Mouse (Mus musculus) frontal cortex, postnatal 25 days (tissue): ENCODE results near the gene Foxp1.

Source experiments
- DNase-seq, 2 experiments: peaks; one replicate each; pipeline ENCODE4 v3.0.0; 2022; ENCODE audit warnings: low spot score in 2 of 2

Foxp1 gene

GRCm38 (mm10) chr6:99439878-99440361 is 82.6 kb downstream of the Foxp1 start:
- no peak for DNase-seq

GRCm38 (mm10) chr6:99439214-99439877 is 83.2 kb downstream of the Foxp1 start:
- DNase-seq = no peak

GRCm38 (mm10) chr6:99436371-99436770 is 86.2 kb downstream of the Foxp1 start:
- no peak for DNase-seq

- DNase-seq = no peak
Observed at GRCm38 (mm10) chr6:99435140-99435539, 87.4 kb downstream of the Foxp1 start.

DNA sequence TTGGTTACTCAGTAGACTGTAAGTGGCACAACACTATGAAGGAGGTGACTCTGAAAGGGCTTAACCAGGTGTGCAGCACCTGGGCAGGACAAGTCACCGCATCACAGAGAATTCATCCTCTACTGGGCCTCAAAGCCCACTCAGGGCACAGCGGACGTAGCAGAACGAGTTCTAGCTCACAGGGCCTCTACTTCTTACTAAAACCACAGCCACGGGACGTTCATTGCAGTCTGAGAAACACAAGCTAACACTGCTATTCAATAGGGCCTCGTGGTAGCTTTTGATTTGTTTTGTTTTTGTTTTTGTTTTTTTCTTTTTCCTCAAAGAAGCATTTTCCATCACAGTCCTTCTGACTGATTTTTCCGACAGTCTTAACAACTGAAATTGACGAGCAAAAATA is 89.5 kb downstream of the Foxp1 start:
- no peak for DNase-seq

- no peak for DNase-seq
Observed at GRCm38 (mm10) chr6:99431941-99432340, 90.6 kb downstream of the Foxp1 start.

GRCm38 (mm10) chr6:99430560-99430959 is 92.0 kb downstream of the Foxp1 start:
- no peak for DNase-seq

DNA sequence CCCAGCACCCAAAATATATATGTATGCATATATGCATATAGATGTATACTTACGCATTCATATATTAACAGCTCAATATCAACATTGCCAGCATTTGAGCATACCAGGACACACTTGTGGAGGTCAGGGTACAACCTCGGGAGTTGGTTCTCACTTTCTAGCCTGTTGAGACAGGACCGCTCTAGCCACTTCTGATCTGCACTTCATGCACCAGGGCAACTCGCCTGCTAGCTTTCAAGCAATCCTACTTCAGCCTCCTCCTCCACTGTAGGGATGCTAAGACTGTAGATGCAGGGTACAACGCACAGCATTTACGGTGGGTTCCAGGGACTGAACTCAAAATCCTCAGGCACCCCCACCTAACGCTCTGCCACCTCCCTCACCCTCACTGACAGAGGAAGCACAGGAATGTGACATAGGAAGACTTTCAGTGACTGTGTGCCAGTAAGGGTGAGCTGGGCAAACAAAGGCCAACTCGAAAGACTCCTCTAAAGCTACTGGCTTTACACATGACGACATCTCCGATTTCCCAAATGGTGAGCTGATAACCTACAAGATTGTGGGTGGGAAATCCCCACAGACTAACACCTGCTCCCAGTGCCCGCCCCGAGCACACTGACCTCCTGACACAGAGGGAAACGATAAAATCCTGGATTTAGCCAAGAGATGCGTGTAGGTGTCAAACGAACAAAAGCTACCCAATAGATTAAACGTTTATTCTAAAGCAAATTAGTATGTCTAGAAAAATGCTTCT is 93.0 kb downstream of the Foxp1 start:
- no peak for DNase-seq

DNA sequence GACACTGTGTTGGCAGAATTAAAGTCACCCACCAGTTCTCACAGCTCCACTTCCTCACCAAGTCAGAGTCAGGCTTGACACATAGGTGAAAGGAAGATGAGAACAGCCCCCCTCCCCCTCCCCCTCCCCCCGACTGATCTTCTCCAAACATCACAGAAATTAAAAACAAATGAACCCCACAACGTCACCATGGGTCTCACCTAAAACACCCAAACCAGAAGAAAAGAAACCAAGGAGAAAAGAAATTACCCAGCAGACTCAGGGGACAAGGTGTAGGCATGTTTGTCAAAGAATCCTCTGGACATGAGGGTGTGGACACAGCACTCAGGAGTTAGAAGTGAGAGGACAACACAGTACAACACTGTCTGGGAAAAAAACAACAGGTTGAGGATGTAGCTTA is 93.6 kb downstream of the Foxp1 start:
- no peak for DNase-seq

DNA sequence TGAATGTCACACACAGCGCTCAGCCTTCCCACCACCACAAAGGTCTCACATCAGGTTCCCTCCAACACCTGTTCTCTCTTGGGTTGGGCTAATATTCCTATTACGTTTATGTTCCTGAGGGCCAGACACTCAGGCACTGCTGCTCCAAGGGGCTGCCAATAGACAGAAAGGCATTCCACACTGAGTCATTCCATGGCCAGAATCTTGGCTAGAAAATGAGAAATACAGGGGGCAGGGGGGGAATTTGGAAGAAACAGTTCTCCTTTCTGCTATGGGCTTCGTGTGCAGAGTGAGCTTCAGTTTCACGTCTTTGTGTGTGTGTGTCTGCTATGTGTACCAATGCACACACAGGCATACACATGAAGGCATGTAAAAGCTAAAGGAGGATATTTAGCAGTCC is 95.2 kb downstream of the Foxp1 start:
- no peak for DNase-seq

GRCm38 (mm10) chr6:99425044-99425443 is 97.5 kb downstream of the Foxp1 start:
- DNase-seq = no peak

DNA sequence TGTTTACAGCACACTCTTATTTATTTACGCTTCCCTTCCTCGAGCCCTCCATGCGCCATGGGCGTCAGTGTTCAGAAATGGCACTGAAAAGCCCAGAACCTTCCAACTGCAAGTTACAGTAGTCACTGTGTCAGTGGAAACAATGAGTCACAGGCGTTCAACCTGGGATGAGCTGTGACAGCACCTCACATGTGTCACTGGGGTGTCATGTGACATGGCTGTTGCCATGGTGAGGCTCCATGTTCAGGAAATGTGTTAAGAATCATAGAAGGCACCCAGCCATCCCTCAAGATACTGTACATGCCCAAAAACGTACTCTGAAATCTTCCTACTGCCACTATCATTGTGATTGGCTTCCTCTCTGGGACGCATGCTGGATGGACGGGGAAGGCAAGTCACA is 101.9 kb downstream of the Foxp1 start:
- no peak for DNase-seq

- no peak for DNase-seq
Observed at GRCm38 (mm10) chr6:99412598-99412997, 109.9 kb downstream of the Foxp1 start.

DNA sequence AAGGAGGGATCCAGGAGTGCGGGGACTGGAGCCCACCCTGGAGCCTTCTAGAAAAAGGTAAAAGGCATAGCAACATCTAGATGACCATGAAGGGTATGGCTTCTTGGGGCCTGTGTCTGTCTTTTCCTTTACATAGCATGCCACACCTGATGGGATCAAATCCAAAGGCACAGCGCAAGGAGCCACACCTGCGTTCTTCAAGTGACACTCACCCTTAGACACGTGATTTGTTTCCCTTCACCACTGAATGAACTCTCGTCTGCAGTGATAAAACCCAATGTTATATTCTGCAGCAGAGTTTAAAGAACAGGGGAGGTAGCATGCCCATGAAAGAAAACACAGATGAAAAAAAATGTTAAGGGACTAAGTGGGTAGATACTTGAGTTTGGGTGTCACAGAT is 112.9 kb downstream of the Foxp1 start:
- no peak for DNase-seq

DNA sequence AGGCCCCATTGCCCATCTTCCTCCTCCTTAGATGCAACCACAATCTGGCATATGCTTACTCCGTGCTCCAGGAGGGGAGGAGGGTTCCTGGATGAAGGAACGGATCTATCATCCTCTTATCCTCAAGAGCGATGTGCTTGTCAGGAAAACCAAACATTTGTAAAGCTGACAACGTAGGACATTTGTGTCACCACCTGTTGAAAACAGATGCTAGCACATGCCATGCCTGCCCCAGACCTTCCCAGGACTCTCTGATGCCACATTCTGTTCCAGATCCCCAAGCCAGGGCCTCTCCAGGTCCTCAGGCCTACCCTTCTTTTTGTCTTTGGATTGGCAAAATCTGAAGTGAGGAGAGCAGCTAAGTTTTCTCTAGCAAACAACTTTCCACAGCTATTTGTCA is 113.6 kb downstream of the Foxp1 start:
- no peak for DNase-seq

DNA sequence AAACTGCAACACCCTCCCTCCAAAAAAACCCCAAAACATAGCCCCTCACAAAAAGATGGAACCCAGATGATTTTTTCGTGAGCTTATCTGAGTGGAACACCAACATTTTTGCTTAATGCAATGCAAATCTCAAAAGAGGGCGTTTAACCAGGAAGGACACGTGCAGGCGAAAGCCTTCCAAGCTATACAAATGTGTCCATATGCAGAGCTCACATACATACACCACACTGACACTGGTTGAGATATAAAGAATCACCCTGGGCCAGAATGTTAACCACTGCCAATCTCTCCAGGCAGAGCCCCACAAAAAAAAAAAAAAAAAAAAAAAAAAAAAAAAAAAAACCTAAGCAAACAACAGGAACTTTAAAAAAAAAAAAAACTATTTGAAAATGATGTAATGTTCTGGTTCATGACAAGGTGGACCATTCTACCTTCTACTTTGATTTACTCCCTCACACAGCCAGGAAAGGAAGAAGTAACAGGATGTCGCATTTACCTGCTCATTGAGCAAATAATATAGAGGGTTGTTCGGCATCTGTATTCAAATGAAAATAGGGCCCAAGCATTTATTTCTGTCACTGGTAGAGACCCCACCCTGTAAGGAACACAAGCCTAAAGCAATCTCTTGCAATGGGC is 118.6 kb downstream of the Foxp1 start:
- no peak for DNase-seq

GRCm38 (mm10) chr6:99402941-99403340 is 119.6 kb downstream of the Foxp1 start:
- DNase-seq = no peak

DNA sequence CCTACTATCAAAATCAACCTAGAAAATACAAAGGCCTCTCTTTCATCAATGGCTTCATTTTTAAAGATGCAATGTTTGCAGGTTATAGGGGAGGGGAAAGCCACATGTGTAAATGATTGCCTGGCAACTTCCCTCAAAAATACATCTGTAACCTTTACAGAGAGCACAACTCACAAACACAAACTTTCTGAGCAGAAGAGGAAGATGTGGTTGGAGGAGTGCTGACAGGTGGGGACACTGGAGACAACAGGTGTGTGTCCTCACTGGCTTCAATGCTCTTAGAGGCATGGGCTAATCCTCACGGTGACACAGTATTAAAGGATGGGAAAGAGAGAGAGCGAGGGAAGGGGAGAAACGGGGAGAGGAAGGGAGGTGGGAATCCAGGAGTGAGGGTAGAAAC is 120.2 kb downstream of the Foxp1 start:
- no peak for DNase-seq

DNA sequence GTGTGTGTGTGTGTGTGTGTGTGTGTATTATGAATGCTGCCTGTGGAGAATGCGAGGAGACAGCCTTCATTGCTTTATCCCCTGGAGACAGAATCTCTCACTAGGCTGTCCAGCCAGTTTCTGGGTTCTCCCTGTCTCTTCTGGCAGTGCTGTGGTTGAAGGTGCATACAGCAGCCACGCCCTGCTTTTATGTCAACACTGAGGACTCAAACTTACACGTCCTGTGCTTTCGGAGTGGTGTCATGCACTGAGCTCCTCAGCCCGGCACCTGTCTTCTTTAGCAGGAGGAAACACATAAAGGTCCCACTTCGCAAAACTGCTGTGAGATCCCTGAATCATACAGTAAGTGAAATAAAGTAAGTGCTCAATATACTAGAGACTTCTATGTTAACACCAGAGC is 120.7 kb downstream of the Foxp1 start:
- no peak for DNase-seq

DNA sequence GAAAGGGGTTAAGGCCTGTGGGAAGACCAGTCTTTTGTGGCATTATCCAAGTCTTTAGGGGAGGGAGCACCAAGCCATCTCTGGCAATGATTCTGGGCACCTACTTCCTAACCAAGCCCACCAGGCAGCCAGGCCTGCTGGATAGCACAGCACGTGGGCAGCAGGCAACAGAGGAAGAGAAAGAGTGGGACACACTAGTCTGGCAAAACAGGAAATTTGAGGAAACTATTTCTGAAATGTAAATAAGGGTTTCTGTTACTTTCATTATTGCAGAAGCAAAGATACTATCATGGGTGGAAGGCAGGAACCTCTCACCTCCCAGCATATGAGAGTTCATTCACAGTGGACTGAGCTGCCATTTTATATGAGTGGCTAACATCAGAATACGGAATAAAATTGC is 121.3 kb downstream of the Foxp1 start:
- no peak for DNase-seq

- no peak for DNase-seq
Observed at GRCm38 (mm10) chr6:99395745-99396144, 126.8 kb downstream of the Foxp1 start.

DNA sequence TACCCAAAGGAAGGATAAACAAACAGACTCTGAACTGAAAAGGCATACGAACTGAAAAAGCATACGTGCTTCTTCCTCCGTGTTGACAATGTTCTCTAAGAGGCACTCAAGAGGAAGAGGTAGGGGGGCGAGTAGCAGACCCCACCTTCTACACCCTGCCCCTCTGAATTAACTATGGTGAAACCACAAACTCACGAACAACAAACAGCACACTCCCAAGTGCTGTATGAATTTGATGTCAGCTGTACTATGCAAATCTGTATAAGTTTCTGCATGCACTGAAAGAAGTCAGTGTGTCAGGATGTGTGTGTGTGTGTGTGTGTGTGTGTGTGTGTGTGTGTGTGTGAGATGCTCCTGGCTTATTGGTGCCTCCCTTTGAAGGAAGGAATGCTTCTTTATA is 127.7 kb downstream of the Foxp1 start:
- no peak for DNase-seq

- DNase-seq = no peak
Observed at GRCm38 (mm10) chr6:99392484-99392883, 130.0 kb downstream of the Foxp1 start.
